Mouse (Mus musculus): ENCODE results near the gene Mmp25. TPM values are rescaled to one million over a fixed set of nuclear protein-coding genes. Genes with fewer than 3 reads are reported as not detected.

The Mmp25 gene
- polyA plus RNA-seq, 1 experiment from 2014 or later: 0.99 TPM

DNA sequence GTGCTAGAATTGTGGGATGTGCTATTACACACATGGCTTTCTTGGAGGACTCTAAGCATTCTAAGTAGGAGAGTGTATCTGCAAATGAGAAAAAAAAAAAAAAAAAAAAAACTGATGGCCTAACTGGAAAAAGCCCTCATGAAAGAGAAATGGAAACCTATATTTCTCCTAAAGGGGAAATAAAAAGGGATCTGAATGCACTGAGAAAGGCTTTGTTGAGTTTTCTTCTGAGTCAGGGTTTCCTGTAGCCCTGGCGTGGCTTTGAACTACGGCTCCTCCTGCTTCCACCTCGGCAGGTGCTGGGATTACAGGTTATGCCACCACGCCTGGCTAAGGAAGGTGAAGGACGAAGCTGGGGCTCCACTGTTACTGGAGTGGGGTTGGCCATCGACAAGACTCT lies 8.9 kb upstream of the Mmp25 start:
- Histone ChIP-seq H3K4me2 (replicated peaks; ENCODE audit: low read depth, low read length) (no peak overlapping the region), H3K27me3 (ENCODE audit: control insufficient read depth, insufficient read depth, low read length) (no peaks in the 10 kb centered on the region), H3K4me1 (replicated peaks; ENCODE audit: control insufficient read depth, insufficient read depth, low read length) (no peaks in the 10 kb centered on the region), H3K9ac (ENCODE audit: low read depth, low read length) (no peak overlapping the region), H3K4me3 (ENCODE audit: low read depth, low read length) (no peak overlapping the region), H3K27ac (ENCODE audit: low read depth, low read length) (no peak overlapping the region), H3K9me3 (ENCODE audit: control insufficient read depth, low read length) (no peaks in the 10 kb centered on the region), H3K36me3 (ENCODE audit: control insufficient read depth, insufficient read depth, low read length) (no peaks in the 10 kb centered on the region)
- WGBS: 60% methylated on average over 6 of the region's 6 CpGs
- ATAC-seq (ENCODE audit: low FRiP score): no peak
- DNase-seq (ENCODE audit: low spot score): no peak

DNA sequence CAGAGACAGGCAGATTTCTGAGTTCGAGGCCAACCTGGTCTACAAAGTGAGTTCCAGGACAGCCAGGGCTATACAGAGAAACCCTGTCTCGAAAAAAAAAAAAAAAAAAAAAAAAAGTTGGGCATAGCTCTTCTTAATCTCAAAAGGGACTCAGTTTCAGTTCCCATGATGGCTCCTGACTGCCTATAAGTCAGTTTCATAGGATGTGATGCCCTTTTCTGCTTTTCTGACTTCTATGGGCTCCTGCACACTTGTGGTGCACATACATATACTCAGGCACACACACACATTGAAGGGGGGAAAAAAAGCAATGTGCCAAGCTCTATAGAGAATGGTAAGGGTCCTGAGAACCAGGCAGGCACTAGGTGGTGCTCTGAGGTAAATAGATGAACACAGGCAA lies 8.2 kb upstream of the Mmp25 start:
- 100% methylated on average over 1 of the region's 2 CpGs for WGBS
- no peak overlapping the region for H3K27ac ChIP-seq (ENCODE audit: low read depth, low read length)
- no peaks in the 10 kb centered on the region for H3K36me3 ChIP-seq (ENCODE audit: control insufficient read depth, insufficient read depth, low read length)
- H3K9me3 ChIP-seq (ENCODE audit: control insufficient read depth, low read length): no peaks in the 10 kb centered on the region
- no peaks in the 10 kb centered on the region for H3K27me3 ChIP-seq (ENCODE audit: control insufficient read depth, insufficient read depth, low read length)
- ATAC-seq (ENCODE audit: low FRiP score): no peak
- H3K9ac ChIP-seq (ENCODE audit: low read depth, low read length): no peak overlapping the region
- H3K4me1 ChIP-seq (replicated peaks; ENCODE audit: control insufficient read depth, insufficient read depth, low read length): no peaks in the 10 kb centered on the region
- no peak for DNase-seq (ENCODE audit: low spot score)
- H3K4me2 ChIP-seq (replicated peaks; ENCODE audit: low read depth, low read length): no peak overlapping the region
- no peak overlapping the region for H3K4me3 ChIP-seq (ENCODE audit: low read depth, low read length)

DNA sequence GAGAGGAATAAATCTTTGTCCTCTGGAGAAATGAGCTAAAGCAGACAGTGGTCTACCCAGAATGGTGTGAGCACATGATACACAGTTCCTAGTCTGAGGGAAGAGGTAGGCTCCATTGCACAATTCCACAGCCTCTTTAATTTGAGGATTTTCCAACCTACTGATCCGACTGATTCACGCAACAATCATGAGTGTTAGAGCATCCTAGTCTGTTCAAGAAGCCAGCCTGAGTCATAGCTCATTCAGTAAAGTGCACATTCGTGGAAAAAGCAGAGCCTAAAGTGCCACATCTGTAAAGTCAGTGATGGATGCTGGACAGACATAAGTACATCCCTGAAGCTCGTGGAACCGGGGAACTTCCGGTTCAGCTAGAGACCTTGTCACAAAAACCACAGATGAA lies 6.3 kb upstream of the Mmp25 start:
- WGBS: 85% methylated on average over 6 of the region's 6 CpGs
- H3K4me1 ChIP-seq (replicated peaks; ENCODE audit: control insufficient read depth, insufficient read depth, low read length): no peaks in the 10 kb centered on the region
- H3K4me2 ChIP-seq (replicated peaks; ENCODE audit: low read depth, low read length): no peak overlapping the region
- H3K27me3 ChIP-seq (ENCODE audit: control insufficient read depth, insufficient read depth, low read length): no peaks in the 10 kb centered on the region
- ATAC-seq (ENCODE audit: low FRiP score) (no peak), DNase-seq (ENCODE audit: low spot score) (no peak)
- no peaks in the 10 kb centered on the region for H3K36me3 ChIP-seq (ENCODE audit: control insufficient read depth, insufficient read depth, low read length)
- no peak overlapping the region for H3K4me3 ChIP-seq (ENCODE audit: low read depth, low read length)
- no peaks in the 10 kb centered on the region for H3K9me3 ChIP-seq (ENCODE audit: control insufficient read depth, low read length)
- H3K9ac ChIP-seq (ENCODE audit: low read depth, low read length): no peak overlapping the region
- H3K27ac ChIP-seq (ENCODE audit: low read depth, low read length): no peak overlapping the region

DNA sequence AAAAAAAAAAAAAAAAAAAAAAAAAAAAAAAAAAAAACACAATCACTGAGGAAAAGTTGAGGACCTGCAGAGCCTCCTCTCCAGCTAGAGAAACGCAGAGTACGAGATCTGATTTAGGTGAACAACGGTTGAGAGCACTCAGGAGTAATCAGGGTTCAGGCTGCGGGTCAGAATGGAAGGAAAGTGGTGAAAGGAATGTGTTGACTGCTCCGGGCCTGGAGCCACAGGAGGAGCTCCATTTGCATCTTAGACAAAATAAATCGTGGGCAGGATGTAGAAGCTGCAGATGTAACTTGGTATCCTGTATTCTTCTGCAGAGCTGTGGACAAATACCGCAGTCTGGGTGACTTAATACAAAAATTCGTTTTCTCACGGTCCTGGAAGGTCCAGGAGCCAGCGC lies 817 bp upstream of the Mmp25 start:
- H3K4me3 ChIP-seq (ENCODE audit: low read depth, low read length): no peak overlapping the region
- H3K4me1 ChIP-seq (replicated peaks; ENCODE audit: control insufficient read depth, insufficient read depth, low read length): peaks cover 5% of the 10 kb centered on the region
- ATAC-seq (ENCODE audit: low FRiP score) (no peak), DNase-seq (ENCODE audit: low spot score) (peak; percentile 17)
- no peak overlapping the region for H3K27ac ChIP-seq (ENCODE audit: low read depth, low read length)
- no peaks in the 10 kb centered on the region for H3K36me3 ChIP-seq (ENCODE audit: control insufficient read depth, insufficient read depth, low read length)
- H3K27me3 ChIP-seq (ENCODE audit: control insufficient read depth, insufficient read depth, low read length): peaks cover 15% of the 10 kb centered on the region
- no peak overlapping the region for H3K4me2 ChIP-seq (replicated peaks; ENCODE audit: low read depth, low read length)
- no peaks in the 10 kb centered on the region for H3K9me3 ChIP-seq (ENCODE audit: control insufficient read depth, low read length)
- H3K9ac ChIP-seq (ENCODE audit: low read depth, low read length): no peak overlapping the region
- WGBS: 30% methylated on average over 10 of the region's 10 CpGs

DNA sequence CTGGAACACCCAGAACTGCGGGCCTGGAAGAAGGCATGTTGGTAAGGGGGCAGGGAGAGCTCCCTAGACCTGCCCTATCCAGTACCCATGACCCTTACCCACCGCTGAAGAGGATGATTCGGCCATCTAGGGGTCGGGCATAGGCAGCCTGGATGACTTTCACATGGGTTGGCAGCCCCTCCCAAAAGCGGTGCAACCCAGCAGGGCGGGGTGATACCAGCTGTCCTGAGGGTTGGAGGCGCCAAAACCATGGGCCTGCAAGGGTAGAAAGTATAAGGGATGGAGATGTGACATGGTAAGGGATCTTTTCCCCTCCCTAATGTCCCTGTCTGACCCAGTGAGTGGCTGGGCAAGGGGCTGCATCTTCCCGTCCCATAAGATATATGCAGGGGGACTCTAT lies 13.8 kb downstream of the Mmp25 start:
- Histone ChIP-seq H3K36me3 (ENCODE audit: control insufficient read depth, insufficient read depth, low read length) (no peaks in the 10 kb centered on the region), H3K9ac (ENCODE audit: low read depth, low read length) (no peak overlapping the region), H3K27me3 (ENCODE audit: control insufficient read depth, insufficient read depth, low read length) (no peaks in the 10 kb centered on the region), H3K4me1 (replicated peaks; ENCODE audit: control insufficient read depth, insufficient read depth, low read length) (no peaks in the 10 kb centered on the region; the same call in 1 of the 2 replicates), H3K4me3 (ENCODE audit: low read depth, low read length) (no peak overlapping the region), H3K27ac (ENCODE audit: low read depth, low read length) (no peak overlapping the region), H3K9me3 (ENCODE audit: control insufficient read depth, low read length) (no peaks in the 10 kb centered on the region), H3K4me2 (replicated peaks; ENCODE audit: low read depth, low read length) (no peak overlapping the region)
- no peak for ATAC-seq (ENCODE audit: low FRiP score)
- WGBS: 80% methylated on average over 8 of the region's 8 CpGs
- DNase-seq (ENCODE audit: low spot score): no peak

DNA sequence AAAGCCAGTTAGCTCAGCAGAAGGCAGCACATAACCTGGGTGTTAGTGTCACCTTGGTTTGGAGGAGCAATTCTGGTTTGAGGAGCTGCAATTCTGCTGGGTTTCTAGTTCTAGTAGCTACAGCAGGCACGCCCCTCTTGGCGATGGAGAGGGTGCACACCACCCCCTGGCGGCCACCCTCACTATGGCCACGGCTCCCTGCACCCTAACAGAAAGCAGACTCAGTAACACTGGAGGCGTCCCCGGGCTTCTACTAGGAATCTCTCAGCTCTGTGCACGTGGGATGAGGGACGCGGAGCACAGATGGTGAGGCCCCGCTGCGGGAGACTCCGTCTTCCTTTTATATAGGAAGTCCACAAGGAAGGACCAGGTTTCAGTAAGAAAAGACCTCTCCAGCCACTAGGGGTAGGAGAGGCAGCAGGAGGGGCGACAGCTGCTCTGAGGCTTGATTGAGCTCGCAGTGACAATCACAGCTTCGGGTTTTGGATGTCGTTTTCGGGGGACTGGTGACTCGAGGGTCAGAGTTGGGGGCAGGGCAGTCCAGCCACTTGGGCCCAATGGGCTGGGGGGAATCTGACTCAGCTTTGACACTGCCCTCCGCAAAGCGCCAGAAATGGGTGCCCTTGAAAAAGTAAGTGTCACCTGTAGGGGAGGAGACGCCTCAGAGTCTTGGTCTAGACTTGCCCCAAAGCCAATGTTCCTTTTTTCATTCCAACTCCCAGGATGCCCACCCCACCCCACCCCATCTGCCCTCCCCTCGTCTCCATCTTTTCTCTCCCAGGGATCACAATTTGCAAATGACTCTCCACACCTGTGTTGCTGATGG lies 14.7 kb downstream of the Mmp25 start:
- WGBS: 16% methylated on average over 22 of the region's 22 CpGs
- DNase-seq (ENCODE audit: low spot score) (peak; percentile 81), ATAC-seq (ENCODE audit: low FRiP score) (peak; percentile 87)
- Histone ChIP-seq H3K27ac (ENCODE audit: low read depth, low read length) (no peak overlapping the region), H3K4me1 (replicated peaks; ENCODE audit: control insufficient read depth, insufficient read depth, low read length) (no peaks in the 10 kb centered on the region; the same call in 1 of the 2 replicates), H3K27me3 (ENCODE audit: control insufficient read depth, insufficient read depth, low read length) (no peaks in the 10 kb centered on the region), H3K4me3 (ENCODE audit: low read depth, low read length) (no peak overlapping the region), H3K36me3 (ENCODE audit: control insufficient read depth, insufficient read depth, low read length) (no peaks in the 10 kb centered on the region), H3K4me2 (replicated peaks; ENCODE audit: low read depth, low read length) (peak overlapping the region; percentile 29), H3K9ac (ENCODE audit: low read depth, low read length) (no peak overlapping the region), H3K9me3 (ENCODE audit: control insufficient read depth, low read length) (no peaks in the 10 kb centered on the region)

DNA sequence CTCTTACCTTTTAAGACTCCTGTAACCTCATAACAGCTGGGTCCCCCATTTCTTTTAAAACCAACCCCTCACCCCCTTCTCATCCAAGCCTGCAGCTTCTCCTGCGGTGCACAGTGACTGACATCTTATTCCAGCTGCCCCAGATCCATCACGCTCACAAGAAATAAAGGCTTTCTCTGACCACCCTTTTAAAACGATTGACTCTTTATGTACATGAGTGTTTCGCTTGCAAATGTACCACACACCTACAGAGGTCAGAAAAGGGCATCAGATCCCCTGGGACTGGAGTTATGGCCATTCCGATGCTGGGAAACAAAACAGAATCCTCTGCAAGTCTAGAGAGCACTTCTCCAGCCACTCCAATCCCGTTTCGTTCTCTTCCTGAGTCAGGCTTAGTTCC lies 17.3 kb downstream of the Mmp25 start:
- H3K4me1 ChIP-seq (replicated peaks; ENCODE audit: control insufficient read depth, insufficient read depth, low read length): no peaks in the 10 kb centered on the region; the same call in 1 of the 2 replicates
- H3K4me3 ChIP-seq (ENCODE audit: low read depth, low read length): no peak overlapping the region
- no peaks in the 10 kb centered on the region for H3K9me3 ChIP-seq (ENCODE audit: control insufficient read depth, low read length)
- WGBS: 25% methylated on average over 7 of the region's 7 CpGs
- no peak overlapping the region for H3K9ac ChIP-seq (ENCODE audit: low read depth, low read length)
- DNase-seq (ENCODE audit: low spot score): no peak
- H3K36me3 ChIP-seq (ENCODE audit: control insufficient read depth, insufficient read depth, low read length): no peaks in the 10 kb centered on the region
- no peak overlapping the region for H3K27ac ChIP-seq (ENCODE audit: low read depth, low read length)
- no peak for ATAC-seq (ENCODE audit: low FRiP score)
- H3K4me2 ChIP-seq (replicated peaks; ENCODE audit: low read depth, low read length): no peak overlapping the region
- no peaks in the 10 kb centered on the region for H3K27me3 ChIP-seq (ENCODE audit: control insufficient read depth, insufficient read depth, low read length)

DNA sequence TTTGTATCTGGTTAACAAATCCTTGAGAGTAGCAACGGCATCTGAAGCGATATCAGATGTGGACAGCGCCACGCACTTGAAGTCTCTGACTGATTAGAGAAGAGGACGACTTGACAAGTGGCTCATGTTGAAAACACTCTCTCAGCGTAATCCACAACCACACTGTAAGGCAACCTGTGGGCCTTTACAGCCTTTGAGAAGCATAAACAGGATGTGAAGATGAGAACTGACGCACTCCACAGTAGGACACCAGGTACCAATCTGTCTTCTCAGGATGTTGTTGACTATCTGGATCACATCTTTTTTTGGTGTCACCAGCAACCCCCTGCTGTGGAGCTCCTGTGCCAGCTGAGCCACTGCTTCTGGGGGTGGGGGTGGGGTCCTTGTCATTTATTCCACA lies 24.7 kb downstream of the Mmp25 start:
- H3K27me3 ChIP-seq (ENCODE audit: control insufficient read depth, insufficient read depth, low read length): no peaks in the 10 kb centered on the region
- no peak overlapping the region for H3K4me3 ChIP-seq (ENCODE audit: low read depth, low read length)
- no peak overlapping the region for H3K27ac ChIP-seq (ENCODE audit: low read depth, low read length)
- DNase-seq (ENCODE audit: low spot score) (no peak), ATAC-seq (ENCODE audit: low FRiP score) (no peak)
- no peaks in the 10 kb centered on the region for H3K36me3 ChIP-seq (ENCODE audit: control insufficient read depth, insufficient read depth, low read length)
- H3K9ac ChIP-seq (ENCODE audit: low read depth, low read length): no peak overlapping the region
- no peak overlapping the region for H3K4me2 ChIP-seq (replicated peaks; ENCODE audit: low read depth, low read length)
- H3K9me3 ChIP-seq (ENCODE audit: control insufficient read depth, low read length): no peaks in the 10 kb centered on the region
- no peaks in the 10 kb centered on the region for H3K4me1 ChIP-seq (replicated peaks; ENCODE audit: control insufficient read depth, insufficient read depth, low read length)
- 79% methylated on average over 7 of the region's 7 CpGs for WGBS

DNA sequence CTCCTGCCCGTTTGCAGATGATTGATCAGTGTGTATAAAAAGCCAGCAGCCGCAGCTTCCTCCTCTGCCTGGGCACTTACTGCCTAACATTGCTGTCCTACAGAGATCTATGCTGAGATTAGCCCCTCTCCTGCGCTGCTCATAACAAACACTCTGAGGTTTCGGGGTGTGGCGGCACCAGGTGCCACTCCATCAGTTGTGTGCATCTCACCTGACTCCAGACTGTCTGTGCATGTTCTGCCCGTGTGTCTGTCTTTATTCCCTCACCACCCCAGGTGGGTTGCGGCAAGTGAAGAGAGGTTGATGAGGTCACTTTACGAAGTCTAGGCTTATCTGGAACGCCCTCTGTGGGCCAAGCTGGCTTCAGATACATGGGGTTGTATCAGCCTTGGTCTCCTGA lies 28.0 kb downstream of the Mmp25 start:
- 60% methylated on average over 9 of the region's 9 CpGs for WGBS
- H3K27me3 ChIP-seq (ENCODE audit: control insufficient read depth, insufficient read depth, low read length): no peaks in the 10 kb centered on the region
- no peak overlapping the region for H3K4me3 ChIP-seq (ENCODE audit: low read depth, low read length)
- H3K4me2 ChIP-seq (replicated peaks; ENCODE audit: low read depth, low read length): no peak overlapping the region
- H3K36me3 ChIP-seq (ENCODE audit: control insufficient read depth, insufficient read depth, low read length): no peaks in the 10 kb centered on the region
- ATAC-seq (ENCODE audit: low FRiP score) (no peak), DNase-seq (ENCODE audit: low spot score) (no peak)
- no peaks in the 10 kb centered on the region for H3K9me3 ChIP-seq (ENCODE audit: control insufficient read depth, low read length)
- H3K4me1 ChIP-seq (replicated peaks; ENCODE audit: control insufficient read depth, insufficient read depth, low read length): no peaks in the 10 kb centered on the region
- H3K9ac ChIP-seq (ENCODE audit: low read depth, low read length): no peak overlapping the region
- H3K27ac ChIP-seq (ENCODE audit: low read depth, low read length): no peak overlapping the region

Measured in hindbrain, embryonic 11.5 days (tissue).